Mouse (Mus musculus) C2C12 (cell line): ENCODE results near the gene Obscn. TPM values are rescaled to one million over a fixed set of nuclear protein-coding genes. Genes with fewer than 3 reads are reported as not detected.

ENCODE experiments used
- H3K27me3 ChIP-seq: one replicate; pipeline ENCODE4 v1.6.1; 2011; ENCODE audit not compliant: control insufficient read depth, insufficient read depth, insufficient read length
- H3K36me3 ChIP-seq: one replicate; pipeline ENCODE4 v1.6.1; 2011; ENCODE audit not compliant: control insufficient read depth, insufficient read depth
- H3K4me3 ChIP-seq: one replicate; pipeline ENCODE4 v1.5.1; 2011; ENCODE audit warnings: mild to moderate bottlenecking, control low read depth; ENCODE audit not compliant: poor library complexity, insufficient read depth, severe bottlenecking
- H3K79me2 ChIP-seq: one replicate; pipeline ENCODE4 v1.6.1; 2011; ENCODE audit not compliant: control insufficient read depth, insufficient read depth
- H3K79me3 ChIP-seq: one replicate; pipeline ENCODE4 v1.6.1; 2011; ENCODE audit warnings: low read depth, control low read depth
- H3ac ChIP-seq: one replicate; pipeline ENCODE3; 2011; ENCODE audit warnings: low read depth; ENCODE audit not compliant: control insufficient read depth, insufficient read length
- CEBPB ChIP-seq: IDR thresholded peaks from one replicate; pipeline ENCODE4 v1.6.1; 2011; ENCODE audit warnings: low read depth, mild to moderate bottlenecking, control low read depth, moderate library complexity
- CTCF ChIP-seq: IDR thresholded peaks from one replicate; pipeline ENCODE4 v1.5.1; 2011; ENCODE audit not compliant: control insufficient read depth, insufficient read depth, insufficient read length
- FOSL1 ChIP-seq: IDR thresholded peaks from one replicate; pipeline ENCODE4 v1.8.0; 2011; ENCODE audit warnings: mild to moderate bottlenecking, low read length; ENCODE audit not compliant: poor library complexity, insufficient read depth, severe bottlenecking
- MAX ChIP-seq: IDR thresholded peaks from one replicate; pipeline ENCODE4 v1.6.1; 2011; ENCODE audit warnings: mild to moderate bottlenecking, control low read depth
- MYOD1 ChIP-seq: IDR thresholded peaks from one replicate; pipeline ENCODE4 v1.6.1; 2011; ENCODE audit warnings: low read depth; ENCODE audit not compliant: control insufficient read depth, insufficient read length
- MYOG ChIP-seq: IDR thresholded peaks from one replicate; pipeline ENCODE4 v1.6.1; 2011; ENCODE audit not compliant: control insufficient read depth, insufficient read length; ENCODE audit errors: extremely low read depth
- USF1 ChIP-seq: IDR thresholded peaks from one replicate; pipeline ENCODE4 v1.6.1; 2011; ENCODE audit warnings: low read depth, mild to moderate bottlenecking, control low read depth, moderate library complexity
- polyA plus RNA-seq: library from polyadenylated mRNA; unstranded; fragments of >200 nt; fragmentation: generic; extraction: Trizol; gene quantifications from one replicate; pipeline ENCODE4 v1.2.1, GENCODE M21; 2012; ENCODE audit warnings: missing spikeins

The Obscn gene
- polyA plus RNA-seq, 1 experiment: 0.02 TPM

DNA sequence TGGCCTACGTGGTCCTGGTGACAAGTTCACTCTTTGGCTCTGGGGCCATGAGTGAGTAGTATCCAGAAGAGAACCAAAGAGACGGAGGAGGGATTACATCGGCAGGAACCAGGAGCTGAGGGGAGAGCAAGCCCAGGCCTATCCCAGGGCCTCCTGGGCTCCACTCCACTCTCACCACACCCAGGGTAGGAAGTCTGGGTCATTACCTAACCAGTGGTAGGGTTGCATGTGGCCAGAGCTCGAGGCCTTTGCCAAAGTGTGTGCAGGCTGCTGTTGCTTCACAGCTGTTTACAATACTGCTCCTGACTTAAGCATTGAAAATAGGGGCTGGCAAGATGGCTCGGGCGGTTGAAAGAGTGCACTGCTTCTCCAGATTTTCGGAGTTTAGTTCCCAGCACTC lies 156.5 kb downstream of the Obscn start:
- peak overlapping the region; percentile 74 for H3ac ChIP-seq
- H3K79me2 ChIP-seq: peaks cover 74% of the 10 kb centered on the region
- peaks cover 43% of the 10 kb centered on the region for H3K79me3 ChIP-seq
- TF ChIP-seq MAX (no peak), MYOD1 (no peak), USF1 (no peak), MYOG (no peak), CTCF (no peak), FOSL1 (no peak), CEBPB (no peak)
- H3K36me3 ChIP-seq: peaks cover 20% of the 10 kb centered on the region
- H3K27me3 ChIP-seq: no peaks in the 10 kb centered on the region
- peak overlapping the region; percentile 57 for H3K4me3 ChIP-seq

DNA sequence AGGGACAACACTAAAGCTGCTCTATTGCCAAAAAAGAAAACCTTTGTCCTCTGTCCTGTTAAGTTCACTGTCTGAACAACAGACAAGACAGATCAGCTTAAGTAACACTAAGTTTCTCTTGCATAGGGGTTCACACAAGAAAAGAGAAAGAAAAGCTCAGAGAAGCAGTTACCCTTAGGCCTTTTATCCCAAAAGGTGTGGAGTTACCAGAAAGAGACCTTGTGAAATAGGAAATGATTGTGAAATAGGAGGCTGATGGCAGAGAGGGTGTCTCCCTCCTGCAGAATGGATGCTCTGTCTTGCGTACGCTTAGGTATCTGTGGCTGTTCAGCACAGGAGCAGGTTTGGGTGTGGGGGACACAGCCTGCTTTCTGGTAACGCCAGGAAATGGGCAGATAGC lies 157.0 kb downstream of the Obscn start:
- Histone ChIP-seq H3K79me2 (peaks cover 79% of the 10 kb centered on the region), H3K79me3 (peaks cover 47% of the 10 kb centered on the region), H3K4me3 (peak overlapping the region; percentile 57), H3K27me3 (no peaks in the 10 kb centered on the region), H3ac (peak overlapping the region; percentile 80), H3K36me3 (peaks cover 18% of the 10 kb centered on the region)
- TF ChIP-seq USF1 (no peak), MYOD1 (no peak), CEBPB (peak; percentile 66)

GRCm38 (mm10) chr11:58978706-58979030 lies 157.5 kb downstream of the Obscn start:
- TF ChIP-seq FOSL1 (no peak), MYOG (no peak), CTCF (no peak), USF1 (no peak), CEBPB (no peak), MYOD1 (no peak), MAX (no peak)
- Histone ChIP-seq H3K4me3 (peak overlapping the region; percentile 57), H3K27me3 (no peaks in the 10 kb centered on the region), H3K36me3 (peaks cover 14% of the 10 kb centered on the region), H3K79me2 (peaks cover 84% of the 10 kb centered on the region), H3K79me3 (peaks cover 50% of the 10 kb centered on the region), H3ac (peak overlapping the region; percentile 80)

DNA sequence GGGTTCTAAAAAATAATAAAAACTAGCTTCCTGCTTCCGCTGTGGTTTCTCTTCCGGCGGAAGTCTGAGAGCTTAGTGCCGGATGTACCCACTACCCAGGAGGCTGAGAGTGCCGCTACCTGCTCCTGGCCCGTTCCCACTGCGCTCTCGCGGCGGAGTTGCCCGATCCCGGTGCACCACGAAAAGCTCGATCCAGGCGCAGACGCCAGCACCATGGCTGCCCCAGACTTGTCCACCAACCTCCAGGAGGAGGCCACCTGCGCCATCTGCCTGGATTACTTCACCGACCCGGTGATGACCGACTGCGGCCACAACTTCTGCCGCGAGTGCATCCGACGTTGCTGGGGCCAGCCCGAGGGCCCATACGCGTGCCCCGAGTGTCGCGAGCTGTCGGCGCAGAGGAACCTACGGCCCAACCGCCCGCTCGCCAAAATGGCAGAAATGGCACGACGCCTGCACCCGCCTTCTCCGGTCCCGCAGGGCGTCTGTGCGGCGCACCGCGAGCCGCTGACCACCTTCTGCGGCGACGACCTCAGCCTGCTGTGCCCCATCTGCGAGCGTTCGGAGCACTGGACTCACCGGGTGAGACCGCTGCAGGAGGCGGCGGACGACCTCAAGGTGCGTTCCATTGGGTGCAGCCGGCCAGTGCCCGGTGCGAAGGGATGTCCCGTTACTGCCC lies 158.0 kb downstream of the Obscn start, which contains the start of gene Trim11:
Trim11 (plus strand) TSS at position 67 of the 679 bp plus-strand sequence.
- H3K79me3 ChIP-seq: peaks cover 49% of the 10 kb centered on the region
- H3K79me2 ChIP-seq: peaks cover 88% of the 10 kb centered on the region
- H3K27me3 ChIP-seq: no peaks in the 10 kb centered on the region
- H3K4me3 ChIP-seq: peak within 1 kb of the TSS; percentile 57
- H3K36me3 ChIP-seq: peaks cover 12% of the 10 kb centered on the region
- H3ac ChIP-seq: peak within 1 kb of the TSS; percentile 94
- TF ChIP-seq MYOG: no peak

DNA sequence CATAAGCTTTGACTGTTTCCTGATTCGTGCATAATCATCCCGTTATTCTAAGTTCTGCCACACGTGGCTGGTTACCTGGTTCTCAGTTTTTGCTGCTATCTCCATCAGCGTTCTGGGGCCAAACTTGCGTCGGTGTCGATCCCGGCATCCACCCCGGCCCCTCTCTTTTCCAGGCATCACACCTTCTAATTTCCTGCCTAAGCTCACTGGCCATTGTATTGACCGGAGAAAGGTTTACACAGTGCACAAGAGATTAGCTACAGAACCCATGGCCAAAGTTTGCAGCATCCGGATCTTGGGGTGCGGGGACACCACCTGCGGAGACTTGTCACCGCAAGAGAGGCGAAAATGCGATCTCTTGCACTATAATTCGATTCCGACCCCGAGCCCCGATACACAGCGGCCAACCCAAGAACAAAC lies 158.6 kb downstream of the Obscn start:
- Histone ChIP-seq H3ac (peak overlapping the region; percentile 94), H3K79me3 (peaks cover 49% of the 10 kb centered on the region), H3K27me3 (no peaks in the 10 kb centered on the region), H3K79me2 (peaks cover 88% of the 10 kb centered on the region), H3K4me3 (peak overlapping the region; percentile 57), H3K36me3 (peaks cover 7% of the 10 kb centered on the region)
- TF ChIP-seq MAX: no peak
- TF ChIP-seq CEBPB: no peak
- TF ChIP-seq FOSL1: no peak
- no peak for TF ChIP-seq USF1
- no peak for TF ChIP-seq MYOG
- no peak for TF ChIP-seq MYOD1
- TF ChIP-seq CTCF: no peak

DNA sequence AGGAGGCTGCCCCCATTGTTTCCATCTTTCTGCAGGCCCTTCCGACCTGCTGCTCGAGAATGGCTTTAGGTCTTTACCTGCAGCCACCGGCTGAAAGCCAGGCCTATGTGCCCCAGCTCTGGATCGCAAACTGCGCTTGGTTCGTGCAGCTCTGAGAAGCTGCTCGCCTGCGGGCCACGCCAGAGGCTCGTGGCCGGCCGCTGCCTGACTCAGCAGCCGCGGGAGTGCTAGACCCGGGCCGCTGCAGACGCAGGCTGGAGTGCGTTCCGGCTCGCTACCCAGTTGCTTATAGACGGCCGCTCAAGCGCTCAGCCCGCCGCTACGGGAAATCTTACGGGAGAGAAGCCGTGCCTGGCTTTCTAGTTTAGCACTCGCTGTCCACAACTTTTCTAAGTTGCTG lies 159.1 kb downstream of the Obscn start:
- H3K79me2 ChIP-seq: peaks cover 88% of the 10 kb centered on the region
- H3K27me3 ChIP-seq: no peaks in the 10 kb centered on the region
- TF ChIP-seq MYOD1 (no peak), CEBPB (no peak), MAX (no peak), USF1 (no peak), FOSL1 (no peak), MYOG (no peak), CTCF (no peak)
- peaks cover 5% of the 10 kb centered on the region for H3K36me3 ChIP-seq
- H3K4me3 ChIP-seq: peak overlapping the region; percentile 57
- peak overlapping the region; percentile 94 for H3ac ChIP-seq
- peaks cover 49% of the 10 kb centered on the region for H3K79me3 ChIP-seq
